Mouse (Mus musculus) kidney, adult 2 months (tissue): ENCODE results near the gene Fam173a. TPM values are rescaled to one million over a fixed set of nuclear protein-coding genes. Genes with fewer than 3 reads are reported as not detected.

Source experiments
- DNase-seq: peaks from one replicate; pipeline ENCODE4 v3.0.0; 2021
- H3K27ac ChIP-seq: fragments of 200-500 bp; 2 replicates; pipeline ENCODE4 v1.5.1; 2012; ENCODE audit warnings: low read depth, low read length, control low read depth, inconsistent platforms; ENCODE audit not compliant: insufficient read depth
- H3K27me3 ChIP-seq: fragments of 200-500 bp; replicated peaks from 2 replicates; pipeline ENCODE4 v1.6.1; 2012; ENCODE audit warnings: mild to moderate bottlenecking, moderate library complexity, low read length, inconsistent platforms; ENCODE audit not compliant: control insufficient read depth, insufficient read depth
- H3K36me3 ChIP-seq: fragments of 200-500 bp; 2 replicates; pipeline ENCODE4 v1.6.1; 2012; ENCODE audit warnings: mild to moderate bottlenecking, moderate library complexity, low read length, inconsistent platforms; ENCODE audit not compliant: control insufficient read depth, insufficient read depth
- H3K4me1 ChIP-seq: fragments of 200-500 bp; 2 replicates; pipeline ENCODE4 v1.6.1; 2011; ENCODE audit warnings: low read length; ENCODE audit not compliant: control insufficient read depth, insufficient read depth
- H3K4me3 ChIP-seq: fragments of 200-500 bp; 2 replicates; pipeline ENCODE4 v1.5.1; 2011; ENCODE audit warnings: mild to moderate bottlenecking, low read depth, low read length, control low read depth; ENCODE audit not compliant: insufficient read depth
- CTCF ChIP-seq: fragments of 200-500 bp; conservative IDR thresholded peaks from 2 replicates; pipeline ENCODE4 v1.5.1; 2011; ENCODE audit warnings: low read depth, mild to moderate bottlenecking, control low read depth, low read length, moderate library complexity, mixed read lengths; ENCODE audit not compliant: insufficient read depth, insufficient read length
- POLR2A ChIP-seq: fragments of 200-500 bp; IDR thresholded peaks from one replicate; pipeline ENCODE4 v1.6.1; 2011; ENCODE audit warnings: low read depth, low read length, control low read depth
- WGBS: fragments of 180-500 bp; shearing (Covaris S2); methylation state at CpG from one replicate; pipeline ENCODE4 v1.1.7; 2018; 5-methylcytosine and 5-hydroxymethylcytosine counted together
- polyA plus RNA-seq: library from polyadenylated mRNA; depleted of rRNA; stranded (reverse); fragments of >200 nt; gene quantifications from 2 replicates; pipeline ENCODE4 v1.2.3, GENCODE M21; 2012

Fam173a gene
- polyA plus RNA-seq, 1 experiment: 158 TPM

GRCm38 (mm10) chr17:25818851-25819780 lies 26.4 kb upstream of the Fam173a start:
- no peaks in the 10 kb centered on the region for H3K27me3 ChIP-seq
- 7% methylated on average over 44 of the region's 46 CpGs for WGBS
- H3K4me1 ChIP-seq: peaks cover 4% of the 10 kb centered on the region
- no peak overlapping the region for H3K4me3 ChIP-seq
- DNase-seq: peak; percentile 33
- no peaks in the 10 kb centered on the region for H3K36me3 ChIP-seq
- H3K27ac ChIP-seq: no peak overlapping the region
- TF ChIP-seq POLR2A: no peak
- no peak for TF ChIP-seq CTCF

GRCm38 (mm10) chr17:25817662-25818061 lies 25.0 kb upstream of the Fam173a start:
- no peak for DNase-seq
- no peak for TF ChIP-seq POLR2A
- TF ChIP-seq CTCF: no peak
- WGBS: 89% methylated on average over 11 of the region's 11 CpGs

GRCm38 (mm10) chr17:25813471-25813870 lies 20.8 kb upstream of the Fam173a start:
- Histone ChIP-seq H3K27ac (no peak overlapping the region), H3K4me1 (0 out of 2 replicates have a peak, but pooled peaks cover 3% of the 10 kb centered on the region), H3K4me3 (no peak overlapping the region), H3K36me3 (no peaks in the 10 kb centered on the region), H3K27me3 (no peaks in the 10 kb centered on the region)
- WGBS: 2% methylated on average over 20 of the region's 20 CpGs
- no peak for TF ChIP-seq POLR2A
- peak; percentile 67 for TF ChIP-seq CTCF
- DNase-seq: peak; percentile 89

More at GRCm38 (mm10) chr17:25817662-25818061, 25.0 kb upstream of the Fam173a start:
- H3K36me3 ChIP-seq: no peaks in the 10 kb centered on the region
- H3K4me1 ChIP-seq: no peaks in the 10 kb centered on the region
- no peaks in the 10 kb centered on the region for H3K27me3 ChIP-seq
- H3K27ac ChIP-seq: no peak overlapping the region
- H3K4me3 ChIP-seq: no peak overlapping the region

GRCm38 (mm10) chr17:25810890-25811289 lies 18.2 kb upstream of the Fam173a start:
- H3K4me1 ChIP-seq: 0 out of 2 replicates have a peak, but pooled peaks cover 3% of the 10 kb centered on the region
- no peak overlapping the region for H3K4me3 ChIP-seq
- 79% methylated on average over 4 of the region's 4 CpGs for WGBS
- H3K36me3 ChIP-seq: no peaks in the 10 kb centered on the region
- DNase-seq: no peak
- no peaks in the 10 kb centered on the region for H3K27me3 ChIP-seq
- H3K27ac ChIP-seq: no peak overlapping the region
- TF ChIP-seq CTCF: no peak
- TF ChIP-seq POLR2A: no peak

- no peak for TF ChIP-seq CTCF
- no peak for TF ChIP-seq POLR2A
- peak overlapping the region; percentile 63 for H3K4me3 ChIP-seq
- no peak for DNase-seq
- no peaks in the 10 kb centered on the region for H3K36me3 ChIP-seq
- 16% methylated on average over 25 of the region's 25 CpGs for WGBS
- no peaks in the 10 kb centered on the region for H3K27me3 ChIP-seq
- no peak overlapping the region for H3K27ac ChIP-seq
- H3K4me1 ChIP-seq: 0 out of 2 replicates have a peak, but pooled peaks cover 3% of the 10 kb centered on the region
Observed at GRCm38 (mm10) chr17:25809606-25810340, 17.1 kb upstream of the Fam173a start.

- no peak for TF ChIP-seq CTCF
- TF ChIP-seq POLR2A: no peak
- peak; percentile 75 for DNase-seq
- Histone ChIP-seq H3K27ac (no peak within 1 kb of the TSS), H3K4me1 (0 out of 2 replicates have a peak, but pooled peaks cover 3% of the 10 kb centered on the region), H3K27me3 (no peaks in the 10 kb centered on the region), H3K4me3 (peak within 1 kb of the TSS; percentile 63), H3K36me3 (no peaks in the 10 kb centered on the region)
- WGBS: 1% methylated on average over 96 of the region's 100 CpGs
Observed at GRCm38 (mm10) chr17:25808789-25809605, 16.3 kb upstream of the Fam173a start, which contains the start of gene Fbxl16. Gene Fbxl16, plus strand, starts transcription at chr17:25809085.
